In the genomic region with DNA sequence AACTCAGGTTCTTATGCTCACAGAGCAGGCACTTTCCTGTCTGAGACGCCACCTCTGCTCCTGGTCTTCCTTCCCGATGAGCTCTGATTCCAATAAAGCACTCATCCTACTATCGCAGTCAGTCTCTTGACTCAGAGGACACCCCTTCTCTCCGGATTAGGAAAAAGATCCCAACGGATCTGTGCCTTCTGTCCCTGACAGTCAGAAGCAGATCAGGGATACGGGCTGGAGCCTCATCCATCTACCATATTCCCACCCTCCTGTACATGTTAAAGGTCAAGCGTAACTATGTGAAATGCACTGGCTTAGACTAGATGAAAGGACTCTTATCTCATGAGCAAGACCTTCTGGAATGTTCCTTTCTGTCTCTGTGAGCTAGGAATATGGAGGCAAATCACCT, we compare ENCODE assay signal across 27 mouse cellular contexts. TPM values are rescaled to one million over a fixed set of nuclear protein-coding genes. Genes with fewer than 3 reads are reported as not detected.
A peak's percentile ranks its signal among the peaks of the same experiment; 100 is the strongest.
DNase-seq lines count a peak whose midpoint lies in the region; ATAC-seq and TF ChIP-seq lines count a peak whose summit lies in the region.
"Had no signal": no experiment of that assay in that cellular context is flagged by ENCODE, and none has a peak within 500 bp of the region (broad histone marks: within the 10 kb centered on the region; RNA-seq: fewer than 3 reads in every experiment).

No protein-coding gene starts in this region.

- H3K36me3 ChIP-seq in heart, embryonic 10.5 days: no peaks in the 10 kb centered on the region
- no peaks in the 10 kb centered on the region for H3K36me3 ChIP-seq in heart, adult 2 months (ENCODE audit: control insufficient read depth, insufficient read depth, low read length)
- no peaks in the 10 kb centered on the region for H3K36me3 ChIP-seq in heart, embryonic 13.5 days
- H3K36me3 ChIP-seq: embryonic facial prominence, embryonic 10.5 days; embryonic facial prominence, embryonic 12.5 days; forebrain, embryonic 15.5 days; G1E had no signal

- no peak overlapping the region for H3K4me2 ChIP-seq in heart, embryonic 13.5 days
- H3K4me2 ChIP-seq: embryonic facial prominence, embryonic 12.5 days; forebrain, embryonic 13.5 days; forebrain, embryonic 15.5 days had no signal

- no peak for TF ChIP-seq POLR2A in heart, adult 2 months (IDR thresholded peaks at IDR 0.05; ENCODE audit: insufficient read depth, low read depth, low read length)

- no peak for ATAC-seq in heart, embryonic 13.5 days (ENCODE audit: extremely low read depth, insufficient number of reproducible peaks, low FRiP score, low TSS enrichment)
- ATAC-seq: activated CD4-positive, CD25-positive, alpha-beta regulatory T cell, adult 4 months; CD4-positive, CD25-positive, alpha-beta regulatory T cell, adult 4 months; forebrain, embryonic 13.5 days; forebrain, embryonic 15.5 days; forebrain, postnatal 0 days; Patski had no signal

- H3K27me3 ChIP-seq in heart, embryonic 10.5 days (ENCODE audit: insufficient read depth, poor library complexity, severe bottlenecking): no peaks in the 10 kb centered on the region
- no peaks in the 10 kb centered on the region for H3K27me3 ChIP-seq in heart, adult 2 months (ENCODE audit: control insufficient read depth, insufficient read depth, low read length)
- no peaks in the 10 kb centered on the region for H3K27me3 ChIP-seq in heart, embryonic 13.5 days (replicated peaks)
- H3K27me3 ChIP-seq: CH12.LX; embryonic facial prominence, embryonic 12.5 days; forebrain, embryonic 13.5 days; forebrain, embryonic 15.5 days; Patski had no signal

- intact Hi-C loops in heart, adult 2 months (cut with DNase I): no loop called here

- H3K4me3 ChIP-seq in heart, embryonic 10.5 days: no peak overlapping the region
- no peak overlapping the region for H3K4me3 ChIP-seq in heart, adult 2 months
- H3K4me3 ChIP-seq in heart, embryonic 13.5 days: no peak overlapping the region
- H3K4me3 ChIP-seq: embryonic facial prominence, embryonic 10.5 days; embryonic facial prominence, embryonic 12.5 days; forebrain, embryonic 13.5 days; forebrain, embryonic 15.5 days had no signal

- peaks cover 2% of the 10 kb centered on the region; the same call in 1 of the 2 replicates for H3K79me2 ChIP-seq in heart, adult 2 months (replicated peaks; ENCODE audit: control insufficient read depth, insufficient read depth, low read length)

- peak; percentile 32 to 60 for DNase-seq in adrenal gland, adult (ENCODE audit: inconsistent age in 2 of 2, low spot score in 1 of 2)
- DNase-seq in adrenal gland, postnatal 25 days: no peak
- no peak for DNase-seq in heart, embryonic 10.5 days (ENCODE audit: low spot score)
- no peak for DNase-seq in heart, adult 2 months
- no peak for DNase-seq in heart, adult 18-20 months
- DNase-seq: adrenal gland, adult 2 months; adrenal gland, postnatal 10 days; adrenal gland, postnatal 36 days; B cell, adult 2 months; cerebellum, adult 11-12 months; cerebellum, adult 2 months; cerebellum, adult 9-10 months; cerebellum, postnatal 10 days; cerebellum, postnatal 25 days; forebrain, postnatal 0 days had no signal

- 58% methylated on average over 7 of the region's 7 CpGs for WGBS in heart, embryonic 10.5 days
- WGBS in heart, adult 2 months: 70% methylated on average over 7 of the region's 7 CpGs
- WGBS in heart, embryonic 13.5 days: 55% methylated on average over 7 of the region's 7 CpGs

- peak overlapping the region; percentile 45; the same call in 1 of the 2 replicates for H3K27ac ChIP-seq in heart, embryonic 10.5 days
- no peak overlapping the region for H3K27ac ChIP-seq in heart, adult 2 months
- H3K27ac ChIP-seq in heart, embryonic 13.5 days (replicated peaks): peak overlapping the region; percentile 5
- H3K27ac ChIP-seq: embryonic facial prominence, embryonic 10.5 days; embryonic facial prominence, embryonic 12.5 days; forebrain, embryonic 13.5 days; forebrain, embryonic 15.5 days had no signal

- H3K4me1 ChIP-seq in heart, embryonic 10.5 days: peaks cover 58% of the 10 kb centered on the region
- peaks cover 1% of the 10 kb centered on the region; the same call in 1 of the 2 replicates for H3K4me1 ChIP-seq in heart, adult 2 months (ENCODE audit: control insufficient read depth, insufficient read depth, low read length)
- H3K4me1 ChIP-seq in heart, embryonic 13.5 days: peaks cover 67% of the 10 kb centered on the region
- H3K4me1 ChIP-seq: forebrain, embryonic 13.5 days; forebrain, embryonic 15.5 days had no signal

- no peak for TF ChIP-seq CTCF in heart, adult 2 months (IDR thresholded peaks at IDR 0.05)

- no peak for TF ChIP-seq EP300 in heart, adult 2 months (IDR thresholded peaks at IDR 0.05; ENCODE audit: insufficient read depth, low read depth, low read length)

- no peaks in the 10 kb centered on the region for H3K9me3 ChIP-seq in heart, embryonic 10.5 days
- H3K9me3 ChIP-seq in heart, embryonic 13.5 days: no peaks in the 10 kb centered on the region
- H3K9me3 ChIP-seq: embryonic facial prominence, embryonic 10.5 days; embryonic facial prominence, embryonic 12.5 days; forebrain, embryonic 13.5 days; forebrain, embryonic 15.5 days; G1E had no signal

- no peak overlapping the region for H3K9ac ChIP-seq in heart, adult 2 months (ENCODE audit: low read depth, low read length)
- H3K9ac ChIP-seq in heart, embryonic 13.5 days: no peak overlapping the region
- H3K9ac ChIP-seq: embryonic facial prominence, embryonic 12.5 days; forebrain, embryonic 13.5 days; forebrain, embryonic 15.5 days; forebrain, postnatal 0 days had no signal

RNA-seq across cellular contexts. Expression of a gene that starts 11.2 kb away (rescaled TPM):
- total RNA-seq in adrenal gland, postnatal 25 days (2021): 0.86 TPM in 1 of 2 replicates, not detected in the other
- 0.14 and 0.16 TPM in 2 replicates for polyA plus RNA-seq in heart, embryonic 10.5 days (2016; fragmentation: Nextera tagmentation; extraction: Ambion mirVana)
- under 1 TPM in 1 of 2 experiments, not detected in 1; 0.41 TPM for total RNA-seq in heart, adult 2 months (2021)
- polyA plus RNA-seq in heart, adult 2 months (2012; rRNA removed): not detected in 2 replicates
- 0.13 and 0.18 TPM in 2 replicates for polyA plus RNA-seq in heart, embryonic 13.5 days (2015; fragmentation: Nextera tagmentation; extraction: Ambion mirVana)
- not detected for total RNA-seq in heart, adult 18-20 months (2021)
- total RNA-seq: adrenal gland, adult 2 months; CH12.LX had no signal
- polyA plus RNA-seq: activated CD4-positive, CD25-positive, alpha-beta regulatory T cell, adult 4 months; adrenal gland, adult 2 months; CD4-positive, CD25-positive, alpha-beta regulatory T cell, adult 4 months; embryonic facial prominence, embryonic 10.5 days; embryonic facial prominence, embryonic 12.5 days; embryonic facial prominence, embryonic 14.5 days; forebrain, embryonic 11.5 days; forebrain, embryonic 13.5 days; G1E; Patski had no signal

RNA-seq across cellular contexts. Expression of a gene that starts 14.3 kb away (rescaled TPM):
- total RNA-seq in adrenal gland, postnatal 25 days (2021): 7.8 and 8.4 TPM in 2 replicates
- 8.4 and 11.3 TPM in 2 replicates for polyA plus RNA-seq in heart, embryonic 10.5 days (2016; fragmentation: Nextera tagmentation; extraction: Ambion mirVana)
- 10 to 100 TPM; 21.8 to 26.6 TPM for total RNA-seq in heart, adult 2 months (2021)
- polyA plus RNA-seq in heart, adult 2 months (2012; rRNA removed): 14.9 and 16.8 TPM in 2 replicates
- 10.2 and 11.8 TPM in 2 replicates for polyA plus RNA-seq in heart, embryonic 13.5 days (2015; fragmentation: Nextera tagmentation; extraction: Ambion mirVana)
- 10 to 100 TPM; 21.5 to 23.3 TPM for total RNA-seq in heart, adult 18-20 months (2021)
- total RNA-seq: CH12.LX had no signal
- polyA plus RNA-seq: G1E had no signal

Comparison
In these comparisons a context has a peak if more than half of its experiments do, and no peak if none do; other contexts are left out.
1. DNase-seq: peak in adrenal gland, adult (2 of 2); none in adrenal gland, postnatal 25 days (single experiment), heart, embryonic 10.5 days (single experiment), heart, adult 2 months (0 of 2) and heart, adult 18-20 months (0 of 2).